Comparison of ENCODE assay signal across 29 mouse cellular contexts in genomic region chr15:95925334-95925986, GRCm38 (mm10).
DNase-seq lines count a peak whose midpoint lies in the region; ATAC-seq lines count a peak whose summit lies in the region.
"Had no signal": no experiment of that assay in that cellular context is flagged by ENCODE, and none has a peak within 500 bp of the region (broad histone marks: within the 10 kb centered on the region; RNA-seq: fewer than 3 reads in every experiment).

No protein-coding gene starts in this region.

- no peak overlapping the region for H3K4me2 ChIP-seq in liver, embryonic 15.5 days
- no peak overlapping the region for H3K4me2 ChIP-seq in kidney, embryonic 16.5 days (replicated peaks; ENCODE audit: low read depth, low read length)
- H3K4me2 ChIP-seq: forebrain, embryonic 15.5 days; heart, embryonic 13.5 days; hindbrain, embryonic 12.5 days had no signal

- H3K4me1 ChIP-seq in liver, embryonic 15.5 days (replicated peaks), result peaks cover 21% of the 10 kb centered on the region
- no peaks in the 10 kb centered on the region for H3K4me1 ChIP-seq in kidney, embryonic 16.5 days (ENCODE audit: insufficient read depth, low read length)
- H3K4me1 ChIP-seq: forebrain, embryonic 15.5 days; hindbrain, embryonic 12.5 days had no signal

- WGBS in liver, embryonic 15.5 days (ENCODE audit: insufficient replicate concordance), result 40% methylated on average over 8 of the region's 8 CpGs
- 83% methylated on average over 8 of the region's 8 CpGs for WGBS in kidney, embryonic 16.5 days

- no peak overlapping the region for H3K9ac ChIP-seq in liver, embryonic 15.5 days
- H3K9ac ChIP-seq in kidney, embryonic 16.5 days (replicated peaks; ENCODE audit: low read length), result no peak overlapping the region
- H3K9ac ChIP-seq: forebrain, embryonic 15.5 days; heart, embryonic 13.5 days; hindbrain, embryonic 12.5 days had no signal

- no peak for ATAC-seq in CD4-positive, CD25-positive, alpha-beta regulatory T cell, adult 4 months
- peak; percentile 47; the same call in 1 of the 2 replicates for ATAC-seq in erythroid progenitor cell, adult 5-6 weeks (replicated peaks; ENCODE audit: low FRiP score, poor library complexity, severe bottlenecking)
- peak; percentile 48; the same call in 1 of the 2 replicates for ATAC-seq in liver, embryonic 15.5 days (ENCODE audit: insufficient read depth)
- no peak for ATAC-seq in kidney, embryonic 16.5 days (ENCODE audit: low FRiP score, low TSS enrichment)
- ATAC-seq: activated CD4-positive, CD25-positive, alpha-beta regulatory T cell, adult 4 months; forebrain, embryonic 15.5 days; midbrain, embryonic 16.5 days had no signal

- H3K4me3 ChIP-seq in liver, embryonic 15.5 days (replicated peaks), result no peak overlapping the region
- no peak overlapping the region for H3K4me3 ChIP-seq in kidney, embryonic 16.5 days (ENCODE audit: low read length)
- H3K4me3 ChIP-seq: forebrain, embryonic 15.5 days; heart, embryonic 13.5 days; hindbrain, embryonic 12.5 days; layer of hippocampus, adult 2 months; megakaryocyte, embryonic 14.5 days had no signal

- no peaks in the 10 kb centered on the region for H3K9me3 ChIP-seq in liver, embryonic 15.5 days (replicated peaks)
- no peaks in the 10 kb centered on the region for H3K9me3 ChIP-seq in kidney, embryonic 16.5 days (ENCODE audit: low read length)
- H3K9me3 ChIP-seq: forebrain, embryonic 15.5 days; heart, embryonic 13.5 days; hindbrain, embryonic 12.5 days; megakaryocyte, embryonic 14.5 days had no signal

- no peaks in the 10 kb centered on the region for H3K27me3 ChIP-seq in liver, embryonic 15.5 days
- H3K27me3 ChIP-seq in kidney, embryonic 16.5 days (ENCODE audit: insufficient read depth, low read length), result no peaks in the 10 kb centered on the region
- H3K27me3 ChIP-seq: CH12.LX; forebrain, embryonic 15.5 days; heart, embryonic 13.5 days; hindbrain, embryonic 12.5 days; megakaryocyte, embryonic 14.5 days had no signal

- H3K27ac ChIP-seq in liver, embryonic 15.5 days (replicated peaks), result no peak overlapping the region
- H3K27ac ChIP-seq in kidney, embryonic 16.5 days (ENCODE audit: low read length), result no peak overlapping the region
- H3K27ac ChIP-seq: forebrain, embryonic 15.5 days; heart, embryonic 13.5 days; hindbrain, embryonic 12.5 days; layer of hippocampus, adult 2 months had no signal

- DNase-seq in CD4-positive, CD25-positive, alpha-beta regulatory T cell, adult 2 months (ENCODE audit: low read depth, low spot score), result peak; percentile 12
- peak; percentile 82 for DNase-seq in 416B (ENCODE audit: low read depth)
- DNase-seq in thymus, postnatal 0 days (ENCODE audit: low spot score), result no peak
- DNase-seq in lung, postnatal 36 days, result no peak
- DNase-seq: adrenal gland, postnatal 10 days; cerebellum, adult 2 months; cerebellum, postnatal 25 days; gastrocnemius, postnatal 10 days; heart, adult 18-20 months; heart, postnatal 14 days; kidney, adult 18-20 months; kidney, postnatal 14 days; layer of hippocampus, postnatal 36 days; lung, adult 18-20 months; lung, postnatal 10 days; thymus, postnatal 14 days had no signal

- H3K36me3 ChIP-seq in liver, embryonic 15.5 days (replicated peaks), result 0 out of 2 replicates have a peak, but pooled peaks cover 4% of the 10 kb centered on the region
- peaks cover 19% of the 10 kb centered on the region for H3K36me3 ChIP-seq in kidney, embryonic 16.5 days (ENCODE audit: insufficient read depth, low read length)
- H3K36me3 ChIP-seq: G1E had no signal

Comparison
In these comparisons a context has a peak if more than half of its experiments do, and no peak if none do; other contexts are left out.
1. DNase-seq: peak in CD4-positive, CD25-positive, alpha-beta regulatory T cell, adult 2 months (single experiment) and 416B (single experiment); none in thymus, postnatal 0 days (single experiment) and lung, postnatal 36 days (single experiment).
2. ATAC-seq: peak in erythroid progenitor cell, adult 5-6 weeks (single experiment) and liver, embryonic 15.5 days (single experiment); none in CD4-positive, CD25-positive, alpha-beta regulatory T cell, adult 4 months (single experiment) and kidney, embryonic 16.5 days (single experiment).